Mouse (Mus musculus) NIH3T3 (cell line): Measurements from ENCODE around the gene Gm9944.

Experiments used
- DNase-seq: peaks from one replicate; pipeline ENCODE4 v3.0.0-alpha.2; 2012; ENCODE audit warnings: low read depth

The Gm9944 gene

DNA sequence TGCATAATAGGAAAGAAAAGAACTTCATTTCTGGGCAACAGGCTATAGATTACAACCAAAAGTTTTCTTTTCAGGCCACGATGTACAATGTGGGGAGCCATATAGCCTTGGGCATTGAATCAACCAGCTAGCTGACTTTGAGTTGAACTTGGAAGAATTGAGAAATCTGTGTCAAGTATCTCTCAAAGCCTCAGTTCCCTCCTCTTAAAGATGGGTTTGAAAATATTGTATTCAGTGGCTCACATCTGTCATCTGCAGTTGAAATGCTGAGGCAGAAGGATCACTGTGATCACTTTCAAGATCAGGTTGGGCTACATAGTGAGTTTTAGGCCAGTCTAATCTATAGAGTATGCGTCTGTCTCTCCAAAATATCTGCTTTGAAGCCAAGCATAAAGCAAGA lies at the start of gene Gm9944:
TSS of gene Gm9944 (minus strand) at position 101 of the 400 bp plus-strand sequence.
- no peak for DNase-seq

DNA sequence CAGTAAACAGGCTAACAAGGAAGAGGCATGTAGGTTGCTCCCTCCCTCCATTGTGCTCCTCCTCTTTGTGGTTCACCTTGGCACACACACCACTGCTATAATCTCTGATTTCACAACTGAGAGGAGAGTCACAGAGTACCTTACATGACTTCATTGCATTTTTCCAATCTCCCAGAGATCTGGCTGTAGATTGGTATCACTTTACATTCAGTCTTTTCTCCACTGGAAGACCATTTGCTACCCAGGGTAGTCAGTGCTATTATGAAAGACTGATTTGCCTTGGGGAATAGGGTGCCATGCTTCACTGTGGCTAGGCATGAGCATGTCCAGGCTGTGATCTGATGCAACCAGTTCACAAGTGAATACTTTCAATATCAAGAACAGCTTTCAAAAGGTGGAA lies 40.2 kb upstream of the Gm9944 start:
- DNase-seq: no peak

DNA sequence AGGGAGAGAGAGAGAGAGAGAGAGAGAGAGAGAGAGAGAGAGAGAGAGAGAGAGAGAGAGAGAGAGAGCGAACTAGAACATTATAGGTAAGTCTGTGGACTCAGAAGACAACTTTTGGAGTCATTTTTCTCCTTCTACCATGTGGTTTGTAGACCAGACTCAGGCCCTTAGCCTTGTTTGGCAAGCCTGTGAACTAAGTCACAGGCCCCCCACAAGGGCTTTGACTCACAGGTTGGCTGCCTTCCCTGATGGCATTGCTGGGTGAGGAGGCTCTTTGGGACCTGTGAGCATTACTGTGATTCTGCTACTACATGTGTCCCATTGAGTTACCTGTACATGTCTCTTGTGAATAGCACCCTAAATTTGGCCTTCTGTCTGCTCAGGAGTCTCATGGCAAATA lies 15.0 kb upstream of the Gm9944 start:
- peak; percentile 3 for DNase-seq

DNA sequence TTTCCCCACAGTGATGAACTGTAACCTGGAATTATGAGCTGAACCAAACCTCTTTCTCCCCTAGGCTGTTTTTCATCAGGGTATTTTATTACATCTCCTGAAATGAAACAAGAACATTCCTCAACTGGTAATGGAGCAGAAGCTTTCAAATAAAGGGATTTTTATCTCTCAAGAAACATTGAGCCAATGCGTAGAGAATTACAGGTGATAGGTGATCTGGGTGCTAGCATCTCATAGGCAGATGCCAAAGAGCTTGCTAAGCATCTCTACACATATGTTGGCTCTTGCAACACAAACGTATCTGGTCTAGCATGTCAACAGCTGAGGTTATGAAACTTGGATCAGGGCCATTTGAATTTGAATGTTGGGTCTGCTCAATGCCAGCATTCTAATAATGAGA lies 12.1 kb upstream of the Gm9944 start:
- no peak for DNase-seq

DNA sequence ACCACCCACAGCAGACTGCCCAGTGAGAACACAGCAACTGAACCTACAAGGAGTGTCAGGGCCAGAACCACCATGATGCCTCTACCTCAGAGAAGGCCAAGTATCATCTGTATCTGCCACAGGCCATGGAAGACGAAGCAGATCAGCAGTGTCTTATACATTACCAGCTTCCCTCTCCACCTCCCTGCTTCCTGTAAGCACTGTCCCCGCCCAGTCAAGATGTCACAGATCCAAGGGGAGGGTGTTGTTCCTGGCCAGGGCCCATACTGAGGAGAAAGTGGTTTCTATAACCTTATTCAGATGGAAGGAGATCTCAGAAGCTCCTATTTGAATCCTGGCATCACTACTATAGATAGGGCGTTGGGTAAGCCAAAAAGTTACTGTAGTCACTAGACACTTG lies 10.5 kb upstream of the Gm9944 start, which contains the start of gene Aadacl3:
TSS of gene Aadacl3 (minus strand) at position 101 of the 400 bp plus-strand sequence.
- no peak for DNase-seq

DNA sequence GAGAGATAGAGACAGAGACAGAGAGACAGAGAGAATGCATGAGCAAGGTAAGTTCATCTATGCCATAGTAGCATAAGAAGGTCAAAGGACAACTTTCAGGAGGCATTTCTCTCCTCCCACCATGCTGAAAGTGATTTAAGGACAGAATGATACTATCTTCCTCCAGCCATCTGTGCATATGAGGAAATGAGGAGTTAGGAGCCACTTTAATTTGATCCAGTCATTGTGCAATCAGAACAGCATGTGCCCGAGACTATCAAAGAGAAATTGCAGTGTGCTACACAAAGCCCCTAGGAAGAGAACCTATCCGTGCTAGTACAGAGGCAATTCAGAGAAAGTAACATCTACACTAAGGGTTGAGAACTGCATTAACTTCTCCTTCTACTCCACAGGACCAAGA lies 4.6 kb downstream of the Gm9944 start:
- no peak for DNase-seq

DNA sequence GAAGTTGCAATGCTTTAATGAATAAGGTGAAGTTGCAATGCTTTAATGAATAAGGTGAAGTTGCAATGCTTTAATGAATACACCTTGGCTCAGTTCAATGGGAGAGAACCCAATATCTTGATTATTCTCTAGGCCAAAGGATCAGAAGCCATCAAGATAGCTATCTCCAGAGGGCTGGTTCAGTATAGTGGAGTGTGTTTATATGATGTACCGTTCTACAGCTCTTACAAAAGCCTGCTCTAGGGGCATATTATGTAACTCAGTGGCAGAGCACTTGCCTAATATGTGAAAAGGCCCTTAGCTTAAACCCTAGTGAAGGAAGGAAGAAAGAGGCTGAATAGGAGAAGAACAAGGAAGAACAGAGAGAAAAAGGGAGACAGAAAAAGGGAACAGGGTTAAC lies 11.5 kb downstream of the Gm9944 start:
- DNase-seq: no peak

DNA sequence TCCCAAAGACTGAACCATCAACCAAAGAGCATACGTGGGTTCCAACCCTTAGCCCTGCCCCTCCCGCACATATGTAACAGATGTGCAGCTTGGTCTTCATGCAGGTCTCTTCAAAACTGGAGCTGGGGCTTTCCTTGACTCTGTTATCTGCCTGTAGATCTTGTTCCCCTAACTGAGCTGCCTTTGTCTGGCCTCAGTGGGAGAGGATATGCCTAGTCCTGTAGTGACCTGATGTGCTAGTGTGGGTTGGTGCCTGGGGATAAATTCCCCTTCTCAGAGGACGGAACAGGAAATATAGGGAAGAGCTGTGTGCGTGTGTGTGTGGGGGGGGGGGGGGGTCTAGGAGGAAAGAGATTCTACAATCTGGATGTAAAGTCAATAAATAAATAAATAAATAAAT lies 12.0 kb downstream of the Gm9944 start:
- no peak for DNase-seq

DNA sequence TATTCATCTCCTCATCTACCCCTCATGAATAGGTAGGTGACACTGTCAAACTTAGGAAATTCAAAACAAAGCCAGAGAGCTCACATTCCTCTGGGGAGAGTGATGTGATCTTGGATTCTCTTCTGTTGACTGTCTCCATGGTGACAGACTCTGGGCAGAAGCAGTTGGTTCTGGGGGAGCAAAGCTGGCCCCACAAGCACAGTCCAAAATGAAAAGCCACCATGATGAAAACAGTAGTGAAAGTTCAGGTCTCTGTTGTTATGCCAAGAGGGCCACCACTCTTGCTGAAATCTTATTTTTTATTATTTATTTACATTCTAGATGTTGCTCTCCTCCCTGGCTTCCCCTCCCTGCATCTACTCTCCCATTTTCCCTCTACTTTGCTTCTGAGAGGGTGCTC lies 14.4 kb downstream of the Gm9944 start, which contains the start of gene 1700012P22Rik:
TSS of gene 1700012P22Rik (minus strand) at position 101 of the 400 bp plus-strand sequence.
- DNase-seq: no peak

DNA sequence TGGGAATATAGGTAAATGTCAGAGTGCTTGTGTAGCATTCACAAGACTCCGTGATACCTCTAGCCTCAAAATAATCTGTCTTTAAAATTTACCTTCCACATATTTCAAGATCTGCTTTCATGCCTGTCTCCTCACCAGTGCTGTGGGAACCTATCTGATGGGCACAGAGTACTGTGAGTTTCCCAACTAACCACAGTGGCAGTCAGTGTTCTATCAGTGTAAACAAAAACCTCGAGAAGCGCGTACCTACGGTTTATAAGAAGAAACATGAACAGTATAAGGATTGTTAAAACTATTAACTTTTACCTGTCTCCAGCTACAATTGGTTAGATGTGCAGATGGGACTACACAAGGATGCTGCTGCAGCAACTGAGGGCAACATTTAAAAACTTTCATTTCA lies 19.9 kb downstream of the Gm9944 start:
- DNase-seq: no peak

DNA sequence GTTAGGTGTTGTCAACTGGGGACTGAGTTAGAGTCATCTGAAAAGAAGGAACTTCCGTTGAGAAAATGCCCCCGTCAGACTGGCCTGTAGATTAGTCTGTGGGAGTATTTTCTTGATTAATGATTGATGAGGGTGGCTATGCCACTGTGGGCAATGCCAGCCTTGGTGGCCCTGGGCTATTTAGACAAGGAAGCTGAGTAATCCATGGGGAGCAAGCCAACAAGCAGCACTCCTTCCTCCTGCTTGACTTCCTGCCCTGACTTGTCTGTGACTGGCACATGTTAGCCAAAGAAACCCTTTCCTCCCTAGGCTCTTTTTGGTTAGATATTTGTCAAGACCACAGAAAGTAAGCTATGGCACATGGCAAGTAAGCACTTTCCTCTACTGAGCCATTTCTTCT lies 22.4 kb downstream of the Gm9944 start:
- no peak for DNase-seq

DNA sequence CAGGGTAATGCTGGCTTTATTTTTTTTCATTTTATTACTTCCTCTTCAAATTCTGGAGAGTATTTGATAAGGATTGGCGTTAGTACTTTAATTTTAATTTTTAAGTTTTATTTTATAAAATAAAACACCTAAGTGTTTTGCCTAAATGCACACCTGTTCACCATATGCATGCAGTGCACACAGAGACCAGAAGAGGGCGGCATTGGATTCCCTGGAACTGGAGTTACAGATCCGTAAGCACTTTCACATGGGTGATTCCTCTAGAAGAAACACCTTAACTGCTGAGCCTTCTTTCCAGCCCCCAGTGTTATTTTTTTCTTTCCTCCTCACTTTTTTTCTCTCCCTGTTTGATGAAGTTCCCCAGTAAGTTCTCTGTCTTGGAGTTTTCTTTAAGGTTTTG lies 24.2 kb downstream of the Gm9944 start:
- DNase-seq: peak; percentile 52

DNA sequence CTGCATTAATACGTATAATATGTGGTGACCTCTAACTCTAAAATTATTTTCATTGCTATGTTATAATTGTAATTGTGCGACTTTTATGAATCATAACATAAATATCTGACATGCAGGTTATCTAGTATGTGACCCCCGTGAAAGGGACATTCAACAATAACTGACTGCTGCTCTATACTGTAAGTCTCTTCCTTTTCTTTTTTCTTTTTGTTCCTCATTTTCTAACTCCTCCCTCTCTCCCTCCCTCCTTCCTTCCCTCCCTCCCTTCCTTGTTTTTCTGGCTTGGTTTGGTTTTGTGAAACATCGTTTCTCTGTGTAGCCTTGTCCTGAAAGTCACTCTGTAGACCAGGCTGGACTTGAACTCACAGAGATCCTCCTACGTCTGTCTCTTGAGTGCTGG lies 28.5 kb downstream of the Gm9944 start:
- no peak for DNase-seq

DNA sequence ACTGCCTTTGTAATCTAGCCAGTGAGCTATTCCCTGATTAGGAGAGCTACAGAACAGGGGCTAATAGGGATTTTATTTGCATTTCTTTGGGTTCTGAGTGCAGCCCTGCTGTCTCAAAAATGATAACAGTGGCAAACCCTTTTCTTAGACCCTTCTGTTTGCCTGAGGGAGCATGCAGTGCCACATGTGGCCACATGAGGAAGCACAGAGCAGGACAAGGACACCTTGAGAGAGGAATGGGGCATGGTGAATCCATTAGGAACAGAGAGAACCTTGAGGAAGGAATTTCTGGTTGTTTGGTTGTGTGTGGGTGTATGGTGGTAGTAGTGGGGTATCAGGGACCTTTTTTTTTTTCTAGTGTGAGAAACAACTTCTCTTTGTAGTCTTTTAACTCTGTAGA lies 32.5 kb downstream of the Gm9944 start:
- DNase-seq: no peak

DNA sequence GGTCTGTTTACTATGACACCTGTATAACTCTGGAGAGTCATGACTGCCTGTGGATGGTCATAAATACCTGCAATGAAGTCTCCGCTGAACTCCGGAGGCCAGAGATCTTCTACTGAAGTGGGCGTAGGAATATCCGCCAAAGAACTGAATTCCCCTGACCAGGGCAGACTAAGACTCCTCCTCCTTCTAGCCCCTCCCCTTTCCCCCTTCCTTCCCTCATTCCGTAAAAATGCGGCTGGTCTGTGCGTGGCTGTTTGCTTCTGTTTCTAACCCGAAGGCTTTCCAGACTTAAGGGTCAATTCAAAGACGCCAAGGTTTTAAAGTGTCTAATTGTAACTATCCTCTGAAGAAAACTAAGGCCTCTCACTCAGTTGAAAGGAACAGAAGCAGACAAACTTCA lies 44.8 kb downstream of the Gm9944 start, which contains the start of gene Pramef12:
TSS of gene Pramef12 (minus strand) at position 175 of the 400 bp plus-strand sequence.
- DNase-seq: no peak

DNA sequence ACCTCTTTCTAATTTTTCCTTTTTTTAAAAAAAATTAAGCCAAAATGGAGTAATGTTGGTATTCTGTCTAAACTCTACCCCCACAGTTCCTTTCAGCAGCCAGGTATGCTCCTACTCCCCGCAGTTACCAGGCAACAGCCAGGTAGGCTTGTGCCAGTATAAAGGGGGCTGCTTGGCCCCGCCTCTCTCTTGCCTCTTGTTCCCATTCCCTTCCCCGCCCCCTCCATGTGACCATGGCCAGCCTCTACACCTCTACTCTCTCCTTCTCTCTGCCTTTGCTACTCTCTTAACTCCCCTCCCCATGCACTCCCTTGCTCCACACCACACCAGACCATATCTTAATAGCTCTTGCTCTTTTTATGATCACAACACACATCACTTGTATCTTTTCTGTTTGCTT lies 46.9 kb downstream of the Gm9944 start:
- DNase-seq: no peak

DNA sequence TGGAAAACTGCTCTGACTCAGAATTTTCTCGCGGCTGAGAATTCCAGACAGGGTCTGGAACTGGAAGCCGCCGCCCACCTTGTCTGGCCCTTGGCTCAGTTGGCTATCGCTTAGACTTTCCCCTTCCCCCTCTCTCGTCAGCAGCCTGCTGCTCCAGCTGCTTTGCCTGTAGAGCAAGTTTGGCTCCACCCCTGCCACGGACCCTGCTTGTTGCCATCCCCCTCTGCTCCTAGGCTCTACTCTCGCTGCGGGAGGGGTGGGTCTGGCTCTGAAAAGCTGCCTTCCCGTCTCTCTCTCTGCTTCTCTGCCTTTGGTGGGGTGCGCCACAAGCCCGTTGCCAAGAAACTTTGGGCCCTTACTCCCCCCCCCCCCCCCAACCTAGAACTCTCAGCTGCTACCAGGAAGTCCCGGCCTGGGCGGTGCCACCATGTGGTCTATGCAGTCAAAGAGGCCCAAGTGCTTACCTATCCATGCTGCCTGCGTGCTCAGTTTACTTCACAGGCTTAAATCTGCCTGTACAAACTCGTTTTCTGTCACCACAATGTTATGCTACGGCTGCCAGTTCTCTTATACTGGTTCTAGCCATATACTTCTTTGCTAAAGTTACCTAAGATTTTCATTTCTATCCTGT lies 48.5 kb downstream of the Gm9944 start:
- no peak for DNase-seq
